In genomic region chr1:168380241-168380770, GRCm38 (mm10) we compare ENCODE assay signal across 9 mouse cellular contexts. TPM values are rescaled to one million over a fixed set of nuclear protein-coding genes. Genes with fewer than 3 reads are reported as not detected.
DNase-seq lines count a peak whose midpoint lies in the region; ATAC-seq lines count a peak whose summit lies in the region.
"Had no signal": no experiment of that assay in that cellular context is flagged by ENCODE, and none has a peak within 500 bp of the region (broad histone marks: within the 10 kb centered on the region; RNA-seq: fewer than 3 reads in every experiment).

No protein-coding gene starts in this region.

- DNase-seq in hindbrain, embryonic 10.5 days (ENCODE audit: low spot score), result no peak
- peak; percentile 49 to 58 for DNase-seq in gastrocnemius, adult 8-10 months (ENCODE audit: low spot score in 2 of 2)
- peak; percentile 54 for DNase-seq in kidney, adult 18-20 months
- peak; percentile 67 for DNase-seq in lung, postnatal 36 days
- DNase-seq in spleen, adult 18-20 months, result no peak
- DNase-seq in adrenal gland, adult 8-10 months, result no peak
- DNase-seq: liver, embryonic 13.5 days had no signal

- WGBS in hindbrain, embryonic 10.5 days, result 68% methylated on average over 9 of the region's 9 CpGs
- WGBS in hindbrain, embryonic 16.5 days, result 56% methylated on average over 9 of the region's 9 CpGs
- 74% methylated on average over 9 of the region's 9 CpGs for WGBS in midbrain, embryonic 15.5 days

- H3K27me3 ChIP-seq in hindbrain, embryonic 10.5 days (ENCODE audit: insufficient read depth, poor library complexity, severe bottlenecking), result no peaks in the 10 kb centered on the region
- no peaks in the 10 kb centered on the region for H3K27me3 ChIP-seq in hindbrain, embryonic 16.5 days (replicated peaks; ENCODE audit: control insufficient read depth, insufficient read depth, low read length)
- no peaks in the 10 kb centered on the region for H3K27me3 ChIP-seq in midbrain, embryonic 15.5 days (replicated peaks)
- H3K27me3 ChIP-seq: liver, embryonic 13.5 days had no signal

- H3K9ac ChIP-seq in hindbrain, embryonic 16.5 days (ENCODE audit: low read depth, low read length), result no peak overlapping the region
- H3K9ac ChIP-seq in midbrain, embryonic 15.5 days, result no peak overlapping the region
- H3K9ac ChIP-seq: liver, embryonic 13.5 days had no signal

- H3K36me3 ChIP-seq in hindbrain, embryonic 10.5 days, result peaks cover 8% of the 10 kb centered on the region; the same call in 1 of the 2 replicates
- no peaks in the 10 kb centered on the region for H3K36me3 ChIP-seq in hindbrain, embryonic 16.5 days (ENCODE audit: control insufficient read depth, insufficient read depth, low read length)
- H3K36me3 ChIP-seq in midbrain, embryonic 15.5 days (replicated peaks), result no peaks in the 10 kb centered on the region
- H3K36me3 ChIP-seq: liver, embryonic 13.5 days had no signal

- no peak overlapping the region for H3K4me3 ChIP-seq in hindbrain, embryonic 10.5 days
- H3K4me3 ChIP-seq in hindbrain, embryonic 16.5 days (ENCODE audit: low read length), result no peak overlapping the region
- H3K4me3 ChIP-seq in midbrain, embryonic 15.5 days, result no peak overlapping the region
- H3K4me3 ChIP-seq: liver, embryonic 13.5 days had no signal

- H3K4me1 ChIP-seq in hindbrain, embryonic 10.5 days (replicated peaks), result peaks cover 80% of the 10 kb centered on the region
- H3K4me1 ChIP-seq in hindbrain, embryonic 16.5 days (ENCODE audit: control insufficient read depth, insufficient read depth, low read depth, low read length), result peaks cover 44% of the 10 kb centered on the region
- H3K4me1 ChIP-seq in midbrain, embryonic 15.5 days, result peaks cover 63% of the 10 kb centered on the region

- no peaks in the 10 kb centered on the region for H3K9me3 ChIP-seq in hindbrain, embryonic 10.5 days
- no peaks in the 10 kb centered on the region for H3K9me3 ChIP-seq in hindbrain, embryonic 16.5 days (ENCODE audit: control insufficient read depth, low read length)
- no peaks in the 10 kb centered on the region for H3K9me3 ChIP-seq in midbrain, embryonic 15.5 days
- H3K9me3 ChIP-seq: liver, embryonic 13.5 days had no signal

- peak overlapping the region; percentile 53 for H3K27ac ChIP-seq in hindbrain, embryonic 10.5 days
- no peak overlapping the region for H3K27ac ChIP-seq in hindbrain, embryonic 16.5 days (ENCODE audit: low read depth, low read length)
- H3K27ac ChIP-seq in midbrain, embryonic 15.5 days, result no peak overlapping the region
- H3K27ac ChIP-seq: liver, embryonic 13.5 days had no signal

- H3K4me2 ChIP-seq in hindbrain, embryonic 16.5 days (ENCODE audit: low read length), result no peak overlapping the region
- no peak overlapping the region for H3K4me2 ChIP-seq in midbrain, embryonic 15.5 days
- H3K4me2 ChIP-seq: liver, embryonic 13.5 days had no signal

- ATAC-seq in hindbrain, embryonic 16.5 days, result no peak
- ATAC-seq in midbrain, embryonic 15.5 days (replicated peaks), result no peak

RNA-seq across cellular contexts. Expression of gene Pbx1, which starts 51.8 kb away (rescaled TPM):
- polyA plus RNA-seq in hindbrain, embryonic 10.5 days (2016; fragmentation: Nextera tagmentation; extraction: Ambion mirVana), result 34.4 and 35.4 TPM in 2 replicates
- polyA plus RNA-seq in hindbrain, embryonic 16.5 days (2015; fragmentation: Nextera tagmentation; extraction: Ambion mirVana), result 36.0 and 38.9 TPM in 2 replicates
- total RNA-seq in gastrocnemius, adult 8-10 months (2022), result 10 to 100 TPM; 18.8 to 23.7 (median 20.0) TPM
- total RNA-seq in adrenal gland, adult 8-10 months (2022), result 100 to 1,000 TPM; 152 to 211 (median 192) TPM
- polyA plus RNA-seq in midbrain, embryonic 15.5 days (2015; fragmentation: Nextera tagmentation; extraction: Ambion mirVana), result 83.0 and 88.2 TPM in 2 replicates

Comparison
In these comparisons a context has a peak if more than half of its experiments do, and no peak if none do; other contexts are left out.
1. DNase-seq: peak in gastrocnemius, adult 8-10 months (2 of 2), kidney, adult 18-20 months (single experiment) and lung, postnatal 36 days (single experiment); none in hindbrain, embryonic 10.5 days (single experiment), spleen, adult 18-20 months (0 of 2) and adrenal gland, adult 8-10 months (single experiment).